Mouse (Mus musculus) thymus, adult 18-20 months (tissue): Measurements from ENCODE around the gene Rreb1.

Experiments
- DNase-seq, 2 experiments: peaks; one replicate each; pipeline ENCODE4 v3.0.0; 2022; ENCODE audit warnings: mixed read lengths in 2 of 2

Gene Rreb1

DNA sequence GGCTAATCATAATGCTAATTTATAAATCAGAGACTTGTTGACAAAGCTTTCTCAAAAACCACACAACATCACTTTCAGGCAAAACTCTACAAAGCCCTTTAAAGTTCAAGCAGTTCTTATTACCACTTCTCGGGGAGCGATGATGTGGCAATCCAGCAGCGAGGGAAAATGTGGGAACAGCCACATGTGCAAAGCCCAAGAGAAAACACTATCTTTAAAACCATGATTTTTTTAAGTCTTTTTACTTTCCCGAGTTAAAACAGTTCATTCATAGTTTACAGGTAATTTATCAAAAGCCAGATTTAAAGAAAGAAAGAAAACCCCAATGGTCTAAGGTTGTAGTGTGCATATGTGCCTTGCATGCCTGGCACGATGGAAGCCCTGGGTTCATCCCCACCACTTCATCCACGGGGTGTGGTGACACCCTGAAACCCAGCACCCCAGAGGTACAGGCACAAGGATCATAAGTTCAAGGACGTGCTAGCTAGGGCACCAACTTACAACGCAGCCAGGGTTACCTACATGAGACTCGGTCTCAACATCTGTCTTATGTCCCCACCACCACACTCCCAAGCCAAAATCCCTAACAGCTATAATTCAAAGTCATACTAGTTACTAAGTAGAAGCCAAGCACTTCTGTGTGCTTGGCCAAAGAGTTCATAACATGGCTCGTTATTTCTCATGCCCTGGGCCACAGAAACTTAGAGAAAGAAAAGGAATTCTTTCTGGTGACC lies 214.6 kb downstream of the Rreb1 start:
- no peak for DNase-seq

DNA sequence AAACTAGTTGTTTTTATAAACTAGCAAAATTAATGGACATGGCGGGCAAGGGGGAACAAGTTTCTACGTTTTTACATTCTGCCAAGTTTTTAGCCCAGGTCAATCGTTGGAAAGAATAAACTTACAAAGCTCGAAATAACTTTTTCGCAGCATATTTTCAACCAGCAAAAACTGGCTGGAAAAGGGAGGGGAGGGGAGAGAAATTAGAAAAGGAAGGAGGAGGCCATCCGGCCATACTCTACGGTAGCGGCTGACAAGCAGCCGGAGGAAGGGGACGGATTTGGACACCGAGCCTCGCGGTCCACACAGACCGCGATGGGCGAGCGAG lies 215.1 kb downstream of the Rreb1 start:
- no peak for DNase-seq

DNA sequence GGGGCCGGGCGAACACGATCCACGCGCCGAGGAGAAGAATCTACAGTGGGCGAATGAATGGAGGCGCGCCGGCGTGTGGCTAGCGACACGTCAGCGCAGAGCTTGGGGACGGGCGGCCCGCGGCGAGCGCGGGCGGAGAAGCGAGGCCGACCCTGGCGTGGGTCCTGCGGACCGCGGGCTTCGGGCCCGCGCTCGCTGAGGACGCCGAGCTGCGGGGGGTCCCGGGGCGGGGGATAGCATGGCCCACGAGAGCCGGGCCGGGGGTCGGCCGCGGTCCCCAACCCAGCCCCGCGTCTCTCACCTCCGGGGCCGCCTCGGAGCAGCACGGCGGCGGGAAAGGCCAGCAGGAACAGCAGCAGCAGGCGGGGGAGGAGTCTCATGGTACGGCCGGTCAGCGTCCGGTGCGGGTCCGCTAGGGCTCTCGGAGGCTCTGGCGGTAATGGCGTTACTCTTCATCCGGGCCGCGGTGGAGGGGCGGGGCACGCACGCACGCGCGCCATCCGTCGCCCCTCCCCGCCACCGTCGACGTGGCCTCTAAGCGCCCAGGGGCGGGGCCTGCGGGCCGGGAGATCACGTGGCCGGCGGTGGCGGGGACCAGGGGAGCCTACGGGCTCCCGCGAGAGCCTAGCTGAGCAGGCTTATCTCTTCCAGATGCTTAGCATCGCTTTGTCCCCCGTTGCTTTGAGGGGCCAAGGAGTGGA lies 215.7 kb downstream of the Rreb1 start, which contains the start of gene Ssr1:
Gene Ssr1 (minus strand): TSS at position 514 of the 701 bp plus-strand sequence.
- DNase-seq = peak; percentile 88

DNA sequence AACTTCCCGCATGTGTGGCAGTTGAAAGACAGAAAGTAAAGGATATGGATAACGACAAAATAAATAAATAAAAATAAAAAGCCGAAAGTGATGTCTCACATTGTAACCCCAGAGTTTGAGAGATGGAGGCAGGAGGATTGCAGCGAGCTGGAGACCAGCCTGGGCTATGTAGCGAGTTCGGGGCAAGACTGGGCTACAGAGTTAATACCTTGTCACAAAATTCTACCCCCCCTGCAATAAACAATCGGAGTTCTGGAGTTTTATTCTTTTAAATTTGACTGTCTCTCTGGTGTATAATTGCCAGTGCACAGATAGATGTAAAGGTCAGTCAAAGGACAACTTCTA lies 216.2 kb downstream of the Rreb1 start:
- no peak for DNase-seq

DNA sequence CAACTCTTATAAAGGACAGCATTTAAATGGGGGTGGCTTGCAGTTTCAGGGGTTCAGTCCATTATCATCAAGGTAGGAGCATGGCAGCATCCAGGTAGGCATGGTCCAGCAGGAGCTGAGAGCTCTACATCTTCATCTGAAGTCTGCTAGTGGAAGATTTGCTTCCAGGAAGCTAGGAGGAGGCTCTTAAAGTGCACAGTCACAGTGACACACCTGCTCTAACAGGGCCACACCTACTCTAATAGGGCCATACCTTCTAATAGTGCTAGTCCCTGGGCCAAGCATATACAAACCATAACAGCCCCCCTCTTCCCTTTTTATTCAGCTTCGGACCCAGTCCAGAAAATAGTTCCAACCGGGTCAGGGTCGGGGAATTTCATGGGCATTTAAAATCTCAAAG lies 221.5 kb downstream of the Rreb1 start:
- DNase-seq = no peak
